Mouse (Mus musculus): ENCODE data around the gene Ntng2. TPM values are rescaled to one million over a fixed set of nuclear protein-coding genes. Genes with fewer than 3 reads are reported as not detected.

The Ntng2 gene
- 1.7 and 3.8 TPM in 2 replicates for polyA plus RNA-seq (2012; ENCODE audit: insufficient read depth, insufficient read length, missing spikeins)

GRCm38 (mm10) chr2:29252599-29253204 is at the start of gene Ntng2:
TSS of gene Ntng2 (minus strand) at chr2:29253005.
- Histone ChIP-seq H3K4me1 (ENCODE audit: control insufficient read depth, insufficient read depth, low read length) (no peaks in the 10 kb centered on the region), H3K27ac (ENCODE audit: insufficient read depth, low read depth, low read length) (no peak within 1 kb of the TSS), H3K4me3 (ENCODE audit: insufficient read depth, low read length) (peak within 1 kb of the TSS; percentile 72)
- TF ChIP-seq CTCF (IDR thresholded peaks at IDR 0.05; ENCODE audit: low read depth, low read length) (no peak), POLR2A (IDR thresholded peaks at IDR 0.05; ENCODE audit: borderline replicate concordance, low read depth, low read length) (no peak)

- Histone ChIP-seq H3K4me1 (ENCODE audit: control insufficient read depth, insufficient read depth, low read length) (no peaks in the 10 kb centered on the region), H3K27ac (ENCODE audit: insufficient read depth, low read depth, low read length) (no peak overlapping the region), H3K4me3 (ENCODE audit: insufficient read depth, low read length) (no peak overlapping the region)
- TF ChIP-seq CTCF (IDR thresholded peaks at IDR 0.05; ENCODE audit: low read depth, low read length) (no peak), POLR2A (IDR thresholded peaks at IDR 0.05; ENCODE audit: borderline replicate concordance, low read depth, low read length) (no peak)
Observed at GRCm38 (mm10) chr2:29295557-29295956, 42.8 kb upstream of the Ntng2 start.

GRCm38 (mm10) chr2:29287651-29288050 is 34.8 kb upstream of the Ntng2 start:
- H3K27ac ChIP-seq (ENCODE audit: insufficient read depth, low read depth, low read length) = no peak overlapping the region
- H3K4me1 ChIP-seq (ENCODE audit: control insufficient read depth, insufficient read depth, low read length) = no peaks in the 10 kb centered on the region
- H3K4me3 ChIP-seq (ENCODE audit: insufficient read depth, low read length) = no peak overlapping the region
- TF ChIP-seq POLR2A (IDR thresholded peaks at IDR 0.05; ENCODE audit: borderline replicate concordance, low read depth, low read length) (no peak), CTCF (IDR thresholded peaks at IDR 0.05; ENCODE audit: low read depth, low read length) (no peak)

GRCm38 (mm10) chr2:29277703-29278121 is 24.9 kb upstream of the Ntng2 start:
- TF ChIP-seq POLR2A (IDR thresholded peaks at IDR 0.05; ENCODE audit: borderline replicate concordance, low read depth, low read length) = no peak
- no peak for TF ChIP-seq CTCF (IDR thresholded peaks at IDR 0.05; ENCODE audit: low read depth, low read length)
- Histone ChIP-seq H3K4me3 (ENCODE audit: insufficient read depth, low read length) (no peak overlapping the region), H3K27ac (ENCODE audit: insufficient read depth, low read depth, low read length) (no peak overlapping the region), H3K4me1 (ENCODE audit: control insufficient read depth, insufficient read depth, low read length) (no peaks in the 10 kb centered on the region)

GRCm38 (mm10) chr2:29271803-29272518 is 19.2 kb upstream of the Ntng2 start:
- TF ChIP-seq CTCF (IDR thresholded peaks at IDR 0.05; ENCODE audit: low read depth, low read length) = no peak
- TF ChIP-seq POLR2A (IDR thresholded peaks at IDR 0.05; ENCODE audit: borderline replicate concordance, low read depth, low read length) = no peak
- Histone ChIP-seq H3K27ac (ENCODE audit: insufficient read depth, low read depth, low read length) (no peak overlapping the region), H3K4me1 (ENCODE audit: control insufficient read depth, insufficient read depth, low read length) (no peaks in the 10 kb centered on the region), H3K4me3 (ENCODE audit: insufficient read depth, low read length) (no peak overlapping the region)

- H3K4me3 ChIP-seq (ENCODE audit: insufficient read depth, low read length) = no peak overlapping the region
- no peak overlapping the region for H3K27ac ChIP-seq (ENCODE audit: insufficient read depth, low read depth, low read length)
- H3K4me1 ChIP-seq (ENCODE audit: control insufficient read depth, insufficient read depth, low read length) = no peaks in the 10 kb centered on the region
- no peak for TF ChIP-seq POLR2A (IDR thresholded peaks at IDR 0.05; ENCODE audit: borderline replicate concordance, low read depth, low read length)
- no peak for TF ChIP-seq CTCF (IDR thresholded peaks at IDR 0.05; ENCODE audit: low read depth, low read length)
Observed at GRCm38 (mm10) chr2:29271098-29271497, 18.3 kb upstream of the Ntng2 start.

GRCm38 (mm10) chr2:29266810-29267209 is 14.0 kb upstream of the Ntng2 start:
- H3K4me1 ChIP-seq (ENCODE audit: control insufficient read depth, insufficient read depth, low read length) = no peaks in the 10 kb centered on the region
- no peak overlapping the region for H3K4me3 ChIP-seq (ENCODE audit: insufficient read depth, low read length)
- TF ChIP-seq POLR2A (IDR thresholded peaks at IDR 0.05; ENCODE audit: borderline replicate concordance, low read depth, low read length) = no peak
- TF ChIP-seq CTCF (IDR thresholded peaks at IDR 0.05; ENCODE audit: low read depth, low read length) = no peak
- H3K27ac ChIP-seq (ENCODE audit: insufficient read depth, low read depth, low read length) = no peak overlapping the region

GRCm38 (mm10) chr2:29262436-29262915 is 9.7 kb upstream of the Ntng2 start:
- H3K4me3 ChIP-seq (ENCODE audit: insufficient read depth, low read length) = no peak overlapping the region
- no peaks in the 10 kb centered on the region for H3K4me1 ChIP-seq (ENCODE audit: control insufficient read depth, insufficient read depth, low read length)
- no peak overlapping the region for H3K27ac ChIP-seq (ENCODE audit: insufficient read depth, low read depth, low read length)
- TF ChIP-seq POLR2A (IDR thresholded peaks at IDR 0.05; ENCODE audit: borderline replicate concordance, low read depth, low read length) (no peak), CTCF (IDR thresholded peaks at IDR 0.05; ENCODE audit: low read depth, low read length) (no peak)

- Histone ChIP-seq H3K4me1 (ENCODE audit: control insufficient read depth, insufficient read depth, low read length) (no peaks in the 10 kb centered on the region), H3K27ac (ENCODE audit: insufficient read depth, low read depth, low read length) (no peak overlapping the region), H3K4me3 (ENCODE audit: insufficient read depth, low read length) (no peak overlapping the region)
- TF ChIP-seq CTCF (IDR thresholded peaks at IDR 0.05; ENCODE audit: low read depth, low read length) (no peak), POLR2A (IDR thresholded peaks at IDR 0.05; ENCODE audit: borderline replicate concordance, low read depth, low read length) (no peak)
Observed at GRCm38 (mm10) chr2:29261126-29261525, 8.3 kb upstream of the Ntng2 start.

GRCm38 (mm10) chr2:29253205-29253865 is 530 bp upstream of the Ntng2 start:
- peak overlapping the region; percentile 72 for H3K4me3 ChIP-seq (ENCODE audit: insufficient read depth, low read length)

More at GRCm38 (mm10) chr2:29253205-29253865, 530 bp upstream of the Ntng2 start:
- TF ChIP-seq POLR2A (IDR thresholded peaks at IDR 0.05; ENCODE audit: borderline replicate concordance, low read depth, low read length) (no peak), CTCF (IDR thresholded peaks at IDR 0.05; ENCODE audit: low read depth, low read length) (no peak)
- no peak overlapping the region for H3K27ac ChIP-seq (ENCODE audit: insufficient read depth, low read depth, low read length)
- no peaks in the 10 kb centered on the region for H3K4me1 ChIP-seq (ENCODE audit: control insufficient read depth, insufficient read depth, low read length)
